Mouse (Mus musculus) heart, embryonic 12.5 days (tissue): ENCODE measurements around the gene Eci1. TPM values are rescaled to one million over a fixed set of nuclear protein-coding genes. Genes with fewer than 3 reads are reported as not detected.

ENCODE experiments used
- ATAC-seq: fragments of 200-750 bp; cut with Nextera tagmentation; 2 replicates; pipeline ENCODE4 v1.8.0; 2017; ENCODE audit warnings: moderate TSS enrichment, moderate library complexity; ENCODE audit not compliant: insufficient number of reproducible peaks, low FRiP score
- H3K27ac ChIP-seq: fragments of 300-500 bp; sonication (generic); 2 replicates; pipeline ENCODE4 v1.5.1; 2016; ENCODE audit warnings: mild to moderate bottlenecking, moderate library complexity; ENCODE audit not compliant: poor library complexity, severe bottlenecking
- H3K27me3 ChIP-seq: fragments of 300-500 bp; sonication (generic); replicated peaks from 2 replicates; pipeline ENCODE4 v1.6.1; 2016; ENCODE audit warnings: mild to moderate bottlenecking, moderate library complexity
- H3K36me3 ChIP-seq: fragments of 300-500 bp; sonication (generic); 2 replicates; pipeline ENCODE4 v1.6.1; 2016; ENCODE audit warnings: mild to moderate bottlenecking, moderate library complexity
- H3K4me1 ChIP-seq: fragments of 300-500 bp; sonication (generic); replicated peaks from 2 replicates; pipeline ENCODE4 v1.6.1; 2016; ENCODE audit warnings: mild to moderate bottlenecking
- H3K4me2 ChIP-seq: fragments of 300-500 bp; sonication (generic); 2 replicates; pipeline ENCODE4 v1.6.1; 2016; ENCODE audit warnings: mild to moderate bottlenecking, moderate library complexity
- H3K4me3 ChIP-seq: fragments of 300-500 bp; sonication (generic); 2 replicates; pipeline ENCODE4 v1.5.1; 2016; ENCODE audit warnings: mild to moderate bottlenecking
- H3K9ac ChIP-seq: fragments of 300-500 bp; sonication (generic); 2 replicates; pipeline ENCODE4 v1.6.1; 2016; ENCODE audit warnings: mild to moderate bottlenecking, moderate library complexity
- H3K9me3 ChIP-seq: fragments of 300-500 bp; sonication (generic); replicated peaks from 2 replicates; pipeline ENCODE4 v1.6.1; 2016; ENCODE audit warnings: mild to moderate bottlenecking, moderate library complexity
- WGBS: fragments of 180-500 bp; shearing (Covaris S2); methylation state at CpG from one replicate; pipeline ENCODE4 v1.1.7; 2016; 5-methylcytosine and 5-hydroxymethylcytosine counted together
- polyA plus RNA-seq: library from polyadenylated mRNA; unstranded; fragments of >200 nt; fragmentation: Nextera tagmentation; extraction: Ambion mirVana; gene quantifications from 2 replicates; pipeline ENCODE4 v1.2.1, GENCODE M21; 2016

Eci1 gene
- polyA plus RNA-seq, 1 experiment from 2014 or later = 209 TPM

GRCm38 (mm10) chr17:24474557-24474956, 48.1 kb downstream of the Eci1 start:
- Histone ChIP-seq H3K9me3 (no peaks in the 10 kb centered on the region), H3K27ac (no peak overlapping the region), H3K4me2 (no peak overlapping the region), H3K27me3 (no peaks in the 10 kb centered on the region), H3K36me3 (peaks cover 53% of the 10 kb centered on the region), H3K4me3 (no peak overlapping the region), H3K4me1 (peaks cover 40% of the 10 kb centered on the region), H3K9ac (no peak overlapping the region)
- no peak for ATAC-seq
- 60% methylated on average over 5 of the region's 5 CpGs for WGBS

DNA sequence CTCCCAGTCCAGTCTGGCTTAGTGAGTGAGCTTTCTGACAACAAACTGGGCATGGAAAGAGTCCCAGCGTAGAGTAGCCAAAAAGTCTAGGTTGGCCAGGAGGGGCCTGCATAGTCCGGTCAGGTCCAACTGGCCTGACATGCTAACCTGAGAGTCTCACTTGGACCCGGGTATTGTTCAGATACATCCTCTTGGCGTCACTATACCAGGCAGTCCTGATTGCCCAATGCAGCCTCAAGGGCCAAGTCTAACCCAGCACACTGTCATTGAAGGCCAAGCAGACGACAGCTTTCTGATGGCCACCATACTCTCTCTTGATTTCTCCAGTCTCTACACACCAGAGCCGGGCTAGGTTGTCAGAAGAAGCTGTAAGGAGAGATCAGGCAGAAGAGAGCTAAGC, 49.1 kb downstream of the Eci1 start:
- H3K4me2 ChIP-seq = no peak overlapping the region
- no peak overlapping the region for H3K9ac ChIP-seq
- H3K4me3 ChIP-seq = no peak overlapping the region
- WGBS = 89% methylated on average over 6 of the region's 6 CpGs
- no peaks in the 10 kb centered on the region for H3K9me3 ChIP-seq
- ATAC-seq = no peak
- no peaks in the 10 kb centered on the region for H3K27me3 ChIP-seq
- no peak overlapping the region for H3K27ac ChIP-seq
- peaks cover 53% of the 10 kb centered on the region for H3K36me3 ChIP-seq
- peaks cover 45% of the 10 kb centered on the region for H3K4me1 ChIP-seq

DNA sequence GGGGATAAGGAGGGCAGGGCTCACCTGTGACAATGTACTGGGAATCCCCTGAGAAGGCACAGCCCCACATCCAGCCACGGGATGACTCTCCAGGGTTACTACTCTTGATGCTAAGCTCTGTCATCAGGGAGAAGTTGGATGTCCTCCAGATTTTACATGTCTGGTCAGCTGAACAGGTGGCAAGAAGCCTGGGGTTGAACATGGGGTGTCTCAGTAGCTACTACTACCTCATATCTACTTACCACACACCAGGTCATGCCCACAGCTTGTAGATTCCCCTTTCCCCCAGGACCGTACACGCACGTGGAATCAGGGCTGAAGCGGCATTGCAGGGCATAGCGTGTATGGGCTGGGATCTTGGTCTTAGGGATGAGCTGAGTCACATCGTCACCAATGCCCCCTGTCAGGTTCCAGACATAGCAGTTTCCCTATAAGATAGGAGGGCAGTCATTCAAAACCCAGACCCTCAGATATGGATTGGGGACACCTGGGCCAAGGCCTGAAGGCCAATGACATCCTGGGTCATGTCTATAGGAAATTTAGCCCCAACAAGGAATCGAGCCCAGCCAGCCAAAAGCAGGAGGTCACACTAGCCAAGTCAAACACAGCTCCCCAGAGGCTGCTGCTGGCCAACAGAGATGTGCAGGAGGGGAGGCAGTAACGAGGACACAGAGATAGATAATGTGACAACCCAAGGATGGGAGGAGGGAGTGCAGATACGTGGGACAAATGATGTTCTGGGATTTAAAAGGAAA, 49.8 kb downstream of the Eci1 start:
- Histone ChIP-seq H3K4me1 (peaks cover 43% of the 10 kb centered on the region), H3K27ac (no peak overlapping the region)

DNA sequence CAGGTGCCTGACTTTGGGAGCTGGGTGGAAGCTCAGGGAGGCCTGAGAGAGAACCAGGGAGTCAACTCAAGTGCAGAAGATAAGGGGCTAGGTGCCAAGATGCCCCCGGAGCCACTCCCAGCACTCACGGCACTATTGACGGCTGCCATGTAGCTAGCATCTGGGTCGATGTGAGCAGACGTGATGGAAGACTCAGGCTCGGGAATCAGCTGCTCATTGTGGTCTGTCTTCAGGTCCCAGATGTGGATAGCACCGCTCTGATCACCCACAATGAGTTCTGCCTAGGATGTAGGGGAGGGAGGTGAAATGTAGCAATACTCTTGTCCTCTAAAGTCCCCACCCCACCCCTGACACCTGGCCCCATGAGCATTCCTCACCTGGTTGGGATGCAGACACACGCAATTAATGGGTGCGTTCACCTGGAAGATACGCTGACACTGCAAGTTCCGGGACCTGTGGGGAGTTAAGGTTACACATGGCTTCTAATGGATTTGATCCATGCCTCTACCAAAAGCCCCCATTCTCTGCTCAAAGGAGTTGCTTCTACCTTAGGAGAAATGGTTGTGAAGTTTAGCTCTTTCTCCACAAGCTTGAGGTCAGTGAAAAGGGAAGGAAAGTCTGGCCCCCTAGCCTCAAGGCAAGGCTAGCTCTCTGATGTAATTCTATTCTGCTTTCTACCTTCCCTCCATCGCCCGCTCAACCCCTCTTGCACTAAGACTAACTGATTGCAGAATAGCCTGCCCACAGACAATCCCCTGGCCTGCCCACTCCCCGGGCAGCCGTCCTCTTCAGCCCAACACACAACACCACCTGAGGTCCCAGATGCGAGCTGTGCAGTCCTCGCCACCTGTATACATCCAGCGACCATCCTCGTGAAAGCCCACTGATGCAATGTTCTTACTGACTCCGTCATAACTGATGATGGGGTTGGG, 50.9 kb downstream of the Eci1 start:
- no peak overlapping the region for H3K27ac ChIP-seq
- H3K36me3 ChIP-seq = peaks cover 53% of the 10 kb centered on the region
- peaks cover 33% of the 10 kb centered on the region for H3K4me1 ChIP-seq
- H3K9me3 ChIP-seq = no peaks in the 10 kb centered on the region
- H3K4me3 ChIP-seq = no peak overlapping the region
- WGBS = 89% methylated on average over 20 of the region's 20 CpGs
- H3K9ac ChIP-seq = peak overlapping the region; percentile 84
- no peaks in the 10 kb centered on the region for H3K27me3 ChIP-seq
- H3K4me2 ChIP-seq = no peak overlapping the region; the same call in 1 of the 2 replicates
- no peak for ATAC-seq

More for the DNA sequence above, 49.8 kb downstream of the Eci1 start:
- no peaks in the 10 kb centered on the region for H3K27me3 ChIP-seq
- no peak for ATAC-seq
- no peak overlapping the region for H3K4me2 ChIP-seq
- H3K9ac ChIP-seq = no peak overlapping the region
- no peaks in the 10 kb centered on the region for H3K9me3 ChIP-seq
- H3K36me3 ChIP-seq = peaks cover 53% of the 10 kb centered on the region
- WGBS = 88% methylated on average over 10 of the region's 10 CpGs
- H3K4me3 ChIP-seq = no peak overlapping the region

DNA sequence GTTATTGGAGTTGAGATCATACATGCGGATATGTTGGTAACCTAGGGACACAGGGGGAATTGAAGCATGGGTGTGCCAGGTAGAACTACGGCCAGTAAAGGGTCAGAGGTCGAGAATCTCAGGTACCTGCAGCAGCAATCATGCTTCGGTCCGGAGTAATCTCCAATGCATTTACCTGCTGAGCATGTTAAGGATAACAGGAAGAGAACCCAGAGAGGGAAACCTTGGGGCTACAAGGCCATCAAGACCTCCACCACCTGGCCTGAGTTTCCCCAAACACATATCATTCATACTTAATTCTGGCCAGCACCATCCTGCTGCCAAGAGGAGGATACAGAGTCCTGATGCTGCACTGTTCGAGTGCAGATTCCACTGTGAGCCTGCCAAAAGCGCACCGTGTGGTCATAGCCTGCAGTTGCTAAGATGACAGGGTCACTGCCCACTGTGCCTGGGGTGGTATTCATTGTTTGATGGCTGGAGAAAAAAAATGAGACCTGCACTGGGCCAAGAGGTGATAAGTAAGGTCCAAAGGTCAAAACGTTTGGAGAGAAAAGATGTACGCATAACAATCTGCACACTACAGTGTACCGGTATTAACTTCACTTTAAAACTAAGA, 51.7 kb downstream of the Eci1 start:
- peak overlapping the region; percentile 84 for H3K9ac ChIP-seq
- WGBS = 48% methylated on average over 11 of the region's 11 CpGs
- H3K4me2 ChIP-seq = peak overlapping the region; percentile 70
- no peak overlapping the region for H3K27ac ChIP-seq
- H3K36me3 ChIP-seq = peaks cover 46% of the 10 kb centered on the region
- H3K9me3 ChIP-seq = no peaks in the 10 kb centered on the region
- peak; percentile 9; the same call in 1 of the 2 replicates for ATAC-seq
- H3K4me1 ChIP-seq = peaks cover 26% of the 10 kb centered on the region
- no peaks in the 10 kb centered on the region for H3K27me3 ChIP-seq
- peak overlapping the region; percentile 79 for H3K4me3 ChIP-seq

DNA sequence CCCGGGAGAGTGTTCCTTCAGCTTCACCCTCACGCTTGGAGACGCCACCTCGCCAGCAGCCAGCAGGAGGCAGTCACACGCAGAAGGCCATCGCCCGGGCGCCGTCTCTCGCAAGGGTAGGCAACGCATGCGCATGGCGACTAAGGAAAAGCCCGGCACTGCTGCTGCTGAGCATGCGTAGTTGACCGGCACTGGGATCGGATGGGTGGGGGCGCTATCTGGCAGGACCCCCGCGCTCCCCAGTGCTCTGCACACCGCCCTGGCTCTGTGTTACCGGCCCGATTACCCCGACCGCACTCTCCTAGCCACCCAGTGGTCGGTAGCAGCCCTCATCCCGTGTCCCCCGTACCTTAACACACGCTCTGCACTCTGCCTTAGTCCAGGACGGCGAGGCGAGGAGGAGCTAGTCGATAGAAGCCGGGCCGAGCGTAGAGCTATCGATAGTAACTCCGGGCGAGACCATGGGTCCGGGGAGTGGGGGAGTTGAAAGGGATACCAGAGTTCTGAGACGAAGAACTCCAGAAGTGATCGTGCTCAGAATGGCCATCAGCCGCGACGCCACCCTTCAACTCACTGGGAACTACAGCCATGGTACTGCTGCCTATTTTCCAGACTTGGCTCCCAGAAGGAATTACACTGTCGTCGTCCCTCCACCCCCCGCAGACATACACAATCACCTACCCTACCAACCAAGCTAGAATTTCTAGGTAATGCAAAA, 52.4 kb downstream of the Eci1 start, which contains the start of gene Mlst8:
Mlst8 (minus strand) TSS at position 416 of the 718 bp plus-strand sequence.
- Histone ChIP-seq H3K27me3 (no peaks in the 10 kb centered on the region; the same call in 1 of the 2 replicates), H3K9ac (peak within 1 kb of the TSS; percentile 84), H3K27ac (peak within 1 kb of the TSS; percentile 94), H3K9me3 (no peaks in the 10 kb centered on the region), H3K36me3 (peaks cover 39% of the 10 kb centered on the region), H3K4me3 (peak within 1 kb of the TSS; percentile 79), H3K4me2 (peak within 1 kb of the TSS; percentile 70), H3K4me1 (peaks cover 22% of the 10 kb centered on the region)
- peak; percentile 93 for ATAC-seq
- under 1% methylated on average over 48 of the region's 48 CpGs for WGBS

DNA sequence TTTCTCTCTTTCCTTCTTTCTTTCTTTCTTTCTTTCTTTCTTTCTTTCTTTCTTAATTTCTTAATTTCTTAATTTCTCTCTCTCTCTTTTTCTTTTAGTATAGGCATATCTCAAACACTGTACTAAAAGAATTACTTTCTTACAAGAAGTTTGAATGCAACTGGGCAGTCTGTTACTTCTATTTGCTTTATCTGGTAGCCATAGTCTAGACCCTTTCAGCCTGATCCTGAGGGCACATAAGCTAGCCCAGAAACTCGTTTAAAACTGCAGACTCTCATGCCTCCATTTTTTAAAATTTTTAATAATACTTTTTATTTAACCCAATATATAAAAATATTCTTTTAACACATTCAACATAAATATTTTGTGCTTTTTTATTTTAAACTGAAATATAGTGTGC, 53.0 kb downstream of the Eci1 start:
- H3K9me3 ChIP-seq = no peaks in the 10 kb centered on the region
- H3K27me3 ChIP-seq = no peaks in the 10 kb centered on the region; the same call in 1 of the 2 replicates
- H3K4me3 ChIP-seq = peak overlapping the region; percentile 79; the same call in 1 of the 2 replicates
- H3K4me2 ChIP-seq = peak overlapping the region; percentile 42
- H3K27ac ChIP-seq = no peak overlapping the region
- peaks cover 33% of the 10 kb centered on the region for H3K36me3 ChIP-seq
- peaks cover 16% of the 10 kb centered on the region for H3K4me1 ChIP-seq
- 36% methylated on average over 1 of the region's 1 CpGs for whole genome bisulfite sequencing
- no peak overlapping the region for H3K9ac ChIP-seq
- ATAC-seq = no peak

GRCm38 (mm10) chr17:24480201-24480826, 53.9 kb downstream of the Eci1 start:
- WGBS = 38% methylated on average over 3 of the region's 3 CpGs
- Histone ChIP-seq H3K36me3 (peaks cover 24% of the 10 kb centered on the region), H3K27me3 (no peaks in the 10 kb centered on the region; the same call in 1 of the 2 replicates), H3K4me3 (no peak overlapping the region), H3K4me1 (peaks cover 16% of the 10 kb centered on the region), H3K9me3 (no peaks in the 10 kb centered on the region), H3K4me2 (no peak overlapping the region), H3K9ac (no peak overlapping the region), H3K27ac (no peak overlapping the region)
- ATAC-seq = no peak

DNA sequence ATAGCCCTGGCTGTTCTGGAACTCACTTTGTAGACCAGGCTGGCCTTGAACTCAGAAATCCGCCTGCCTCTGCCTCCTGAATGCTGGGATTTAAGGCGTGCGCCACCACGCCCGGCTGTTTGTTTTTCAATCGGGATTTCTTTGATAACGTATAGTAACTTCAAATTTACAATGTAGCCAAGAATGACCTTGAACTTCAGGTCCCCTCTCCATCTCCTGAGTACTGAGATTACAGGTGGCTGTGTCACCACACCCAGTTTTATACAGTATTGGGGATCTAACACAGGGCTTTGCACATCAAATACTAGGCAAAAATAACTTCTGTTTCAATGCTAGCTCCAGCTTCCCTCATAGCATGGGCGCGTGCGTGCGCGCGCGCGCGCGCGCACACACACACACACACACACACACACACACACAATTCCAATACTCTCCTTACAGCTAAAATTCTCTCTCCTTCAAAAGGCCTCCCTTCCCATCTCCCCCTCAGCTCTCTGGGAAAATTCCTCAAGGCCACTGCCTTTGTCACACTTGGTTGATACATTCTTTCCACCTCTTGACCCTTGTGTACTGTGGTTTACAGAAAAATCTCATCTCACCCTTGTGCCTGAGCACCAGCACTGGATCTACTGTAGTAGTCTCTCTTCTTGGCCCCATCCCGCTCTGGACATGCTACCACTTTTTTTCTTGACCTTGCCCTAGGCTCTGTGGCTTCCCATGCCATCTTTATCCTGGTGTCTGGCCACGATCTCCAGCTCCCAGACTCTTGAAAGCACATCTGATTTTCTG, 54.8 kb downstream of the Eci1 start:
- H3K9me3 ChIP-seq = no peaks in the 10 kb centered on the region
- H3K9ac ChIP-seq = no peak overlapping the region
- H3K4me2 ChIP-seq = no peak overlapping the region
- 90% methylated on average over 20 of the region's 20 CpGs for WGBS
- peaks cover 21% of the 10 kb centered on the region for H3K4me1 ChIP-seq
- no peak overlapping the region for H3K27ac ChIP-seq
- H3K27me3 ChIP-seq = peaks cover 3% of the 10 kb centered on the region; the same call in 1 of the 2 replicates
- peaks cover 15% of the 10 kb centered on the region for H3K36me3 ChIP-seq
- no peak for ATAC-seq
- H3K4me3 ChIP-seq = no peak overlapping the region
